Mouse (Mus musculus) liver, postnatal 0 days (tissue): ENCODE results near the gene Heca.

Experiments used
- CTCF ChIP-seq: sonication (generic); IDR thresholded peaks from 2 replicates; pipeline ENCODE4 v1.5.1; 2016; ENCODE audit warnings: antibody characterized with exemption, low read depth
- EP300 ChIP-seq: IDR thresholded peaks from 2 replicates; pipeline ENCODE4 v1.6.1; 2016; ENCODE audit warnings: antibody characterized with exemption, low read depth, mild to moderate bottlenecking

DNA sequence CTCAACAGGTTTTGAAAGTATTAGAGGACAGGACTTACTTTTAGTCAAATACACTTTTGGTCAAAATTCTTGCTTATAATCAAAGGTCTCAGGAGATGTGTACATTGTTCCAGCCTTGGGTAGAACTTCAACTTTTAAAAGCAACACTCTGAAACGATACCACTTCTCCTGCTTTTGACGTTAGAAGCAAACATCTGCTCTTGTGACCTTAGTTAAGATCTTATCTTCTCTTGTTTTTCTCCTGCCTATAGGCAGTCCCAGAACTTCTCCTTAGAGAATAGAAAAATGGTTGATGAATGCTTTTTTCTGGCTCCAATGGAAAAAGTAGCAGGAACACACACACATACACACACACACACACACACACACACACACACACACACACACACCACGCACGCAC is 18.2 kb upstream of the Heca start:
- no peak for TF ChIP-seq CTCF
- TF ChIP-seq EP300 = no peak
